Mouse (Mus musculus) v-Abl transformed pro-B cells (cell line): Measurements from ENCODE around the gene Tpk1.
"Not testable (repeated sequence)": the region's sequence is repeated elsewhere in the genome, so short reads cannot be mapped to it uniquely, and the experiment has no call there.

ENCODE experiments used
- in situ Hi-C, 2 experiments: fragments of 400-800 bp; cut with MboI; formaldehyde crosslinking; loops; one replicate each; pipeline ENCODE4 v1.15.1; 2025; ENCODE audit not compliant: unreplicated experiment in 2 of 2

The Tpk1 gene

DNA sequence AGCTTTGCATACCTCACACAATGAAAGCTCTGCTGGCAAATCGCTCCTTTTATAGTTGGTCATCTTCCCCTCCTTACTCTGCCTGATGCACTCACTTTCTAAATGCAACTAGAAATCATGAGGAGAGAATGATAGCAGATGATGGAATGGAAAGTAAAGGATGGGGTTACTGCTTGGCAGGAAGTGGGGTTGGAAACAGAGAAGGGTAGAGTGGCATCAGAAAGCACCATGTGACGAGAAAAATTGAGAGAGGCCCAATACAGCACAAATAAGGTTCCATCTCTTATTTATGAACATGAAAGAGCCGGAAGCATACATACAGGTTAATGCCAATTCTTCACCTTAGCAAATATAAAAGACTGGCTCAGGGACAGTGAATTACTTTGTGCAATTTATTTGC, 133.3 kb downstream of the Tpk1 start:
- in situ Hi-C loops: no loop called here

GRCm38 (mm10) chr6:43531996-43532395, 134.1 kb downstream of the Tpk1 start:
- in situ Hi-C loops: no loop called here

DNA sequence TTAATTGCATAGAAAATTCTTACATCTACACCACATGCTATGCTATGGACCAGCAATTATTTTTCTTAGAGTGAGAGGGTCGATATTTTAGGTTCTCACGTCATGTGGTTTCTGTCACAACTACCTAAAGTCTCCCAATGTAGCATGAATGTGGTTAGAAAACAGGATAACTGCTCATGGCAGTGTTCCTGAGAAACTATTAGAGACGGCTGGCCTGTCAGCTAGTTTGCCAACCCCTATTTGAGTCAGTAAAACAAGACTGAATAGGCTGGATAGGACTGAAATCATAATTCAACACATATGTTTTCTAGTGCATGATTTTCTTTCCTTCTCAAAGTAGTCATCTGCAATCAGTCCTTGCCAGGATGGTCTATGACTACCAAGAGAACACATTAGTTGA, 137.1 kb downstream of the Tpk1 start:
- in situ Hi-C loops: no loop called here

GRCm38 (mm10) chr6:43525028-43525427, 141.1 kb downstream of the Tpk1 start:
- in situ Hi-C loops: no loop called here

DNA sequence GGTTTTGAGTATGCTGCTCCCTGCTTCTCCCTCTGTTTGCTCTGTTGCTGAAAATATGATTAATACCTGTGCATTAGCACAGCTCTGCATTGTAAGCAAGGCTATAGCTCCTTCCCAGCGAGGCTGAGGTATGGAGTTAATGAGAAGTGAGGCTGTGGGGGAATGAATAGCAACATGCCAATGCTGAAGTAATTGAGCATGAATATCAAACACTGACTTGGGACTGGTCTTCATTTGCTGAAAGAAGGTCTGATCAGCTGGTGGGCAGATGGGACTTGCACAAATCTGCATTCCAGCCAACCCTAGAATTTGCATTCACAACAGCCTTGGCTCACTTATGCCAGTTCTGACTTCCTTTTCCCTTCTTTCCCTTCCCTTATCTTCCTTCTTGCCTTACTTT, 144.0 kb downstream of the Tpk1 start:
- in situ Hi-C loops: no loop called here

DNA sequence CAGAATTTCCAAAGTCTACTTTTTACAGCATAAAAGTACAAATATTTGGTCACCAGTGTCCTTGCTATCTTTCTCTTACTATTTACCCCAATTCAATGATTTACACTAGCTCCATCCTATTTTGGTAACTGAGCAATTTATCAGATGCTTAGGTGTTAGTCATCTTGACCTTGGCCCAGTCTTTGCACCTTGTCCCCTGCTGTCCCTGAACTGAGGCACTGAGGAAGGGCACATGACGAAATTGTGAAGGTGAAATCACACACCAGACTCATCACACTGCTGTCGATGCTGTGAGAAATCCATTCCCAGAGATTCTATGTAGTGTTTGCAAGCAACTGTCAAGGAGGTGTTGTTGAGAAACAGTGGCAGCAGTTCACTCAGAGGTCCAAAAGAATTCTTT, 145.9 kb downstream of the Tpk1 start:
- in situ Hi-C loops: no loop called here

GRCm38 (mm10) chr6:43518378-43518777, 147.7 kb downstream of the Tpk1 start:
- in situ Hi-C loops: no loop called here

- in situ Hi-C loops: no loop called here
Observed at GRCm38 (mm10) chr6:43517316-43517655, 148.8 kb downstream of the Tpk1 start.

DNA sequence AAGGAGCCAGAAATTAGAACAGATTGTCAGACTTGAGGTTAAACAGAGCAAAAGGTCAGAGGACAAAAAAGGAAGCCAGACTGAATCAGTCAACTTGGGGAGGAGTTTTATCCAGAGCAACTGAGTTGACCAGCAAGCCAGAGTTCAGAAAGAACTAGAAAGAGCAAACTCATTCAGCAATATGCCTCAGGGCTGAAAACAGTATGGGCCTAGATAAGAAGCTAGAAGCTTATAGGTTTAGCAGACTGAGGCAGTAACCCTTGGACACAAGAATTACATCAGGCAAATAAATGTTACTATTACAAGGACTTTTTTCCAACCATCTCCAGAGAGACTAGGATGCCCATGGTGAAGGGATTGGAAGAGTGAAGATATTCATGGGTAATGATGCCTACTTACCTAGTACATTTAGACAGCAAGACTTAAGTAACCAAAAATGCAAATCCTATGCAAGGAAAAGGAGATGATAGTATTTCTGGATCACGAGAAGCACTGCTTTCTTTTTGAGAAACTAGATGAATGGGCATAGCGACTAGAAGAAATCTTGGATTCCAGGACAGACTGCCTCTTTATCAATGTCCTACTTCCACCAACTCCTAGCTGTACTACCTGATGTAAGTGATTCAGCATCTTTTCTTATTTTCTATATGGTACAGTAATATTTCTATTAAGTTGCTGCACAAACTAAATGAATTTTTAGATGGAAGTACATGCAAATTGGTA, 149.3 kb downstream of the Tpk1 start:
- in situ Hi-C loops: no loop called here

DNA sequence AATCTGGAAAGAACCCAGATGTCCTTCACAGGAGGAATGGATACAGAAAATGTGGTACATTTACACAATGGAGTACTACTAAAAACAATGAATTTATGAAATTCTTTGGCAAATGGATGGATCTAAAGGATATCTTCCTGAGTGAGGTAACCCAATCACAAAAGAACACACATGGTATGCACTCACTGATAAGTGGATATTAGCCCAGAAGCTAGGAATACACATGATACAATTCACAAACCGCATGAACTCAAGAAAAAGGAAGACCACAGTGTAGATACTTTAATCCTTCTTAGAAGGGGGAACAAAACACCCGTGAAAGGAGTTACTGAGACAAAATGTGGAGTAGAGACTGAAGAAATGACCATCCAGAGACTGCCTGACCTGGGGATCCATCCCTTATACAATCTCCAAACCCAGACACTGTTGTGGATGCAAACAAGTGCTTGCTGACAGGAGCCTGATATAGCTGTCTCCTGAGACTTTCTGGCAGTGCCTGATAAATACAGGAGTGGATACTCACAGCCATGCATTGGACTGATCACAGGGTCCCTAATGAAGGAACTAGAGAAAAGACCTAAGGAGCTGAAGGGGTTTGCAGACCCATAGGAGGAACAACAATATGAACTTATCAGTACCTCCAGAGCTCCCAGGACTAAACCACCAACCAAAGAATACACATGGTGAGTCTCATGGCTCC, 159.2 kb downstream of the Tpk1 start:
- in situ Hi-C loops: not testable (repeated sequence)

DNA sequence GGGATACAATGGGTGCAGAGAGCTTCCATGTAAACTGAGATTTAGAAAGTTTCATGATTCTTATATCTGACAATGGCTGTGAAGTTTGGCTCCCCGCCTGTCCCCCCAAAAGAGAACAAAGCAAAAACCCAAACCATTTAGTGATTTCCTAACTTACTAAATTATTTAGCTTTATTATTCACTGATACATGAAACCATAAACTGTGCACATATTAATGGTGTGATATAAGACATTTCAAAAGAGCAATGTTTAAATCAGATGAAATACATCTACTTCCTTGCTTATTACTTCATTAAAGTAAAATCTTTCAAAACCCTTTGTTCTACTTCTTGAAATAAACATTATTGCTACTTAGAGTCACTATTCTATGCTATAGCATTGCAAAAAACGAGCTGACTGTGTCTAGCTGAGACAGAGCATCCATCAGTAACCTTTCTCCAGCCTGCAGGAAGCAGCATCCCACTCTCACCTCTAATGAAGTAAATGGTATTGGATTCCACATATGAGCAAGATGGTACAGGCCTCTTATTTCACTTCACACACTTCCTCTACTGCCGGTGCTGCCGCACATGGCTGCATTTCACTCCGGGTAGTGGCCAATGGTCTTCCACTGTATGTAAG, 161.4 kb downstream of the Tpk1 start:
- in situ Hi-C loops: no loop called here

DNA sequence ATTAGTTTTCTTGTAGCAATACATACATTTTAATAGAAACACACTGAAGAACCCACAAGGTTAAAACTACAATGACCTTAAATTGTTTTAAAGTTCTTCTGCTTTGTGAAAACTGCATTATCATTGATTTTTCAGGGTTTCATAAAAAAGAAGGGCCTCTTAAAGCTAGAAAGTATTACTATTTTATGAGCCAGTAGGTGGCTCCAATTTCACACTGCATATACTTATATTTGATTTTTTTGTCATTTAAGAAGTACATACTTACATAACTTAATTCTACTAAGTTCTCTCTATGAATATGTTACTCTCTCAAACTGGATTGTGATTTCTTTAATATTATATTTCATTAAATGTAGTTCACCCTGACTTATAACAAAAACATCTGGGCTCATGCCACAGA, 173.7 kb downstream of the Tpk1 start:
- in situ Hi-C loops: no loop called here

DNA sequence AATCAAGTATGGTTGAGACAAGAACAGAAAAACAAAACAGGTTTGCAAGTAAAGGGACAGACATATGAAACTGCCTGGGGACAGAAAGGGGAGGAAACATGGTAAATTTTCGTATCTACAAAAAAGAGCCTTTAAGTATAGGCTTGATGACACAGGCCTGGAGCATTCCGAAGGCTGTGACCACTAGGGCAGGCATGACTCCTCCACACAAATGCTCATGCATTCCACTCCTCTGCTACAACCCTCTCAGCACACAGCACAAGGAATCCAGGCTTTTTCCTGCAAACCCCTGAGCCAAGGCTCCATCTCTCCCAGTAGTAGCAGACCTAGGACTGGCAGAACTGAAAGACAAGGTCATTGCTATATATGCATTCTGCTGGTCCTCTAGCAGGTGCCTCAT, 179.4 kb downstream of the Tpk1 start:
- in situ Hi-C loops: no loop called here

GRCm38 (mm10) chr6:43480687-43481086, 185.4 kb downstream of the Tpk1 start:
- in situ Hi-C loops: no loop called here

DNA sequence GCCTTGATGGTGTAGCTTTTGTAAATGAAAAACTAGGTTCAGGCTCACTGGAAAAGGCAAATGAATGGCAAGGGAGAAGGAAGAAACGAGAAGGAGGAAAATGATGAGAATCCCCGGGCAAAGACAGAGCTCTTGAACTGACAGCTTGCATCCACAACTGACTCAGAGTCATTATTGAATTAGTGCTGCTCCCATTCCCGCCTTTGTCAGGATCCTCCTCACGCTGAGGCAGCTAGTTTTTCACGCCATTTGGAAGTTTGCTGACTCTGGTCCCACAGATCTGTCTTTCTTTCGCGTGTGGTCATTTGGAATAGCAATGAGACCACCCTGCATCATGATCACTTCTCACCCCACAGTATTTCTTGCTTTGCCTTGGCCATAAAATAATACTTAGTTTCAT, 187.3 kb downstream of the Tpk1 start:
- in situ Hi-C loops: no loop called here

GRCm38 (mm10) chr6:43476406-43476805, 189.7 kb downstream of the Tpk1 start:
- in situ Hi-C loops: no loop called here

- in situ Hi-C loops: no loop called here
Observed at GRCm38 (mm10) chr6:43475921-43476320, 190.2 kb downstream of the Tpk1 start.

GRCm38 (mm10) chr6:43471556-43471955, 194.5 kb downstream of the Tpk1 start:
- in situ Hi-C loops: no loop called here

- in situ Hi-C loops: no loop called here
Observed at GRCm38 (mm10) chr6:43468821-43469594, 197.1 kb downstream of the Tpk1 start.

DNA sequence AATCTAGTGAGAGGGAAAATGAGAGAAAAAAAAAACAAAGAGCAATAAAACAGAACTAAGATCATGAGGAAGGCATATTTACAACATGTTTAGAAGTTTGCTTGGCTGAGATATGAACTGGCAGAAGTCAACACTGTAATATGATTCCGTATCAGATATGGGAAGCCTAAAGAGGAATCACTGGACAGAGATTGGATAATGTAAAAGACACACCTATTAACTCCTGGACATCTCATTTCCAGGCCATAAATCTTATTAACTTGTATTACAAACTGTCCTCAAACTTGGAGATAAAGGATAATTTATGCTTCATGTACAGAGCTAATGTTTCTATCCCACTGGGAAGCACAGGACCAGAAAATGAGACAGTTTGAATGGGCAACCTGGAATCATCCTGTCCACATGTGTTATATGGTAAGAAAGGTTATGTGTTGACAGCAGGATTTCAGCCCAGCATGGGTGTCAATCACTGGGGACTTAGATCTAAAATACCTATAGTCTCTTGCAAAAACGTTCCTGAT, 203.2 kb downstream of the Tpk1 start:
- in situ Hi-C loops: no loop called here

DNA sequence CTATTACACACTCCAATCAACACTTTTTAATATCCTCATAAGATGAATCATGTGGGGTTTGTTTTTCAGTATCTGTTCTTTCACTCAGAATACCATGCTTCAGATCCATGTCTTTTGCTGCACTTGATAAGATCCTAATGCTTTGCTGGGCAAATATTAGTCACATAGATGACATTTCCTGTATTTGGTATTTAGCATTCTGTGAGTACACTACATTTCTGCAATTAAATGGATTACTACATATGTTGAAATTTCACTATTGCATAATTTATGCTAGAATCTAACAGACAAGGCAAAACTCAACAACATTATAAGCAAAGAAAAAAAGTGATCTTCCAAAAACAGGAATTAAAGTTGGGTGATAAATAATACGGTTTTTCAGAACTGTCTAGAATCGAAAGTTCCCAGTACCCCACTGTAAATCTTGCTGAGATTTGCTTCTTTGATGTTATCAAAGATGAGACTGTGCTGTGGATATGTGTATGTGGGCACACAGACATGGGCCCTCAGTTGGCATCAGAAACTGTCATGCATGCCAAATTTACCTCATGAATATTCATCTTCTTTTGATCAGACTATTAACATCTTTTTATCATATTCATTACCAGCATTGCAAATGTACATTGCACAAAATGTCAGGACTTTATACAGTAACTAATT, 203.8 kb downstream of the Tpk1 start:
- in situ Hi-C loops: no loop called here
